Comparison of ENCODE assay signal across 9 mouse cellular contexts in genomic region chr3:138853996-138854836, GRCm38 (mm10).
DNase-seq lines count a peak whose midpoint lies in the region; ATAC-seq and TF ChIP-seq lines count a peak whose summit lies in the region.
"Had no signal": no experiment of that assay in that cellular context is flagged by ENCODE, and none has a peak within 500 bp of the region (broad histone marks: within the 10 kb centered on the region; RNA-seq: fewer than 3 reads in every experiment).

No protein-coding gene starts in this region.

- peak overlapping the region; percentile 38 for H3K27ac ChIP-seq in forebrain, embryonic 16.5 days (ENCODE audit: low read length)
- peak overlapping the region; percentile 57; the same call in 1 of the 2 replicates for H3K27ac ChIP-seq in midbrain, embryonic 11.5 days (ENCODE audit: low read depth, low read length)
- H3K27ac ChIP-seq in kidney, adult 2 months (ENCODE audit: insufficient read depth, low read depth, low read length) = no peak overlapping the region

- 12% methylated on average over 16 of the region's 16 CpGs for WGBS in forebrain, embryonic 16.5 days
- WGBS in midbrain, embryonic 11.5 days = 37% methylated on average over 16 of the region's 16 CpGs
- 85% methylated on average over 16 of the region's 16 CpGs for WGBS in kidney, adult 2 months

- H3K9ac ChIP-seq in forebrain, embryonic 16.5 days (replicated peaks; ENCODE audit: low read depth, low read length) = no peak overlapping the region
- no peak overlapping the region for H3K9ac ChIP-seq in midbrain, embryonic 11.5 days (ENCODE audit: low read length)

- DNase-seq in right cerebral cortex, postnatal 10 days (ENCODE audit: low spot score in 2 of 2) = peak; percentile 63 to 73
- DNase-seq in right cerebral cortex, postnatal 4 days = no peak
- DNase-seq in midbrain, embryonic 11.5 days (ENCODE audit: low spot score, missing footprints) = peak; percentile 90
- DNase-seq in ovary, postnatal 14 days (ENCODE audit: low spot score) = no peak
- no peak for DNase-seq in thymus, postnatal 0 days (ENCODE audit: low spot score)
- no peak for DNase-seq in kidney, adult 2 months
- DNase-seq: lung, postnatal 4 days; thymus, adult 2 months had no signal

- no peak overlapping the region for H3K4me3 ChIP-seq in forebrain, embryonic 16.5 days (replicated peaks; ENCODE audit: low read length)
- H3K4me3 ChIP-seq in midbrain, embryonic 11.5 days (ENCODE audit: low read depth, low read length) = no peak overlapping the region
- no peak overlapping the region for H3K4me3 ChIP-seq in kidney, adult 2 months (ENCODE audit: insufficient read depth, low read depth, low read length)

- TF ChIP-seq CTCF in kidney, adult 2 months (conservative IDR thresholded peaks at IDR 0.05; ENCODE audit: insufficient read depth, insufficient read length, low read depth, low read length) = no peak

- no peaks in the 10 kb centered on the region for H3K27me3 ChIP-seq in forebrain, embryonic 16.5 days (replicated peaks; ENCODE audit: control insufficient read depth, insufficient read depth, low read length)
- H3K27me3 ChIP-seq in midbrain, embryonic 11.5 days (ENCODE audit: control insufficient read depth, insufficient read depth, low read length) = no peaks in the 10 kb centered on the region
- no peaks in the 10 kb centered on the region for H3K27me3 ChIP-seq in kidney, adult 2 months (replicated peaks; ENCODE audit: control insufficient read depth, insufficient read depth, low read length)

- H3K36me3 ChIP-seq in forebrain, embryonic 16.5 days (ENCODE audit: control insufficient read depth, insufficient read depth) = no peaks in the 10 kb centered on the region
- H3K36me3 ChIP-seq in midbrain, embryonic 11.5 days (ENCODE audit: control insufficient read depth, insufficient read depth, low read length) = no peaks in the 10 kb centered on the region
- H3K36me3 ChIP-seq in kidney, adult 2 months (ENCODE audit: control insufficient read depth, insufficient read depth, low read length) = no peaks in the 10 kb centered on the region

- ATAC-seq in forebrain, embryonic 16.5 days = peak; percentile 55
- peak; percentile 46 for ATAC-seq in midbrain, embryonic 11.5 days (ENCODE audit: low FRiP score)

- peak overlapping the region; percentile 26 for H3K4me2 ChIP-seq in forebrain, embryonic 16.5 days (ENCODE audit: low read length)
- H3K4me2 ChIP-seq in midbrain, embryonic 11.5 days = peak overlapping the region; percentile 14; the same call in 1 of the 2 replicates

- TF ChIP-seq POLR2A in kidney, adult 2 months (IDR thresholded peaks at IDR 0.05; ENCODE audit: low read depth, low read length) = no peak

- peaks cover 93% of the 10 kb centered on the region for H3K4me1 ChIP-seq in forebrain, embryonic 16.5 days (replicated peaks; ENCODE audit: control insufficient read depth, insufficient read depth, low read length)
- peaks cover 73% of the 10 kb centered on the region for H3K4me1 ChIP-seq in midbrain, embryonic 11.5 days (ENCODE audit: control insufficient read depth, insufficient read depth, low read length)
- no peaks in the 10 kb centered on the region; the same call in 1 of the 2 replicates for H3K4me1 ChIP-seq in kidney, adult 2 months (ENCODE audit: control insufficient read depth, insufficient read depth, low read length)

- no peaks in the 10 kb centered on the region for H3K9me3 ChIP-seq in forebrain, embryonic 16.5 days (ENCODE audit: control insufficient read depth, low read length)
- H3K9me3 ChIP-seq in midbrain, embryonic 11.5 days (ENCODE audit: control insufficient read depth, low read length) = no peaks in the 10 kb centered on the region

Comparison
In these comparisons a context has a peak if more than half of its experiments do, and no peak if none do; other contexts are left out.
1. DNase-seq: peak in right cerebral cortex, postnatal 10 days (2 of 2) and midbrain, embryonic 11.5 days (single experiment); none in right cerebral cortex, postnatal 4 days (single experiment), ovary, postnatal 14 days (single experiment), thymus, postnatal 0 days (single experiment) and kidney, adult 2 months (single experiment).